Mouse (Mus musculus): ENCODE measurements around the gene Ndufv2. TPM values are rescaled to one million over a fixed set of nuclear protein-coding genes. Genes with fewer than 3 reads are reported as not detected.

Ndufv2 gene
- 565 and 672 TPM in 2 replicates for polyA plus RNA-seq (2015; fragmentation: Nextera tagmentation; extraction: Ambion mirVana)

DNA sequence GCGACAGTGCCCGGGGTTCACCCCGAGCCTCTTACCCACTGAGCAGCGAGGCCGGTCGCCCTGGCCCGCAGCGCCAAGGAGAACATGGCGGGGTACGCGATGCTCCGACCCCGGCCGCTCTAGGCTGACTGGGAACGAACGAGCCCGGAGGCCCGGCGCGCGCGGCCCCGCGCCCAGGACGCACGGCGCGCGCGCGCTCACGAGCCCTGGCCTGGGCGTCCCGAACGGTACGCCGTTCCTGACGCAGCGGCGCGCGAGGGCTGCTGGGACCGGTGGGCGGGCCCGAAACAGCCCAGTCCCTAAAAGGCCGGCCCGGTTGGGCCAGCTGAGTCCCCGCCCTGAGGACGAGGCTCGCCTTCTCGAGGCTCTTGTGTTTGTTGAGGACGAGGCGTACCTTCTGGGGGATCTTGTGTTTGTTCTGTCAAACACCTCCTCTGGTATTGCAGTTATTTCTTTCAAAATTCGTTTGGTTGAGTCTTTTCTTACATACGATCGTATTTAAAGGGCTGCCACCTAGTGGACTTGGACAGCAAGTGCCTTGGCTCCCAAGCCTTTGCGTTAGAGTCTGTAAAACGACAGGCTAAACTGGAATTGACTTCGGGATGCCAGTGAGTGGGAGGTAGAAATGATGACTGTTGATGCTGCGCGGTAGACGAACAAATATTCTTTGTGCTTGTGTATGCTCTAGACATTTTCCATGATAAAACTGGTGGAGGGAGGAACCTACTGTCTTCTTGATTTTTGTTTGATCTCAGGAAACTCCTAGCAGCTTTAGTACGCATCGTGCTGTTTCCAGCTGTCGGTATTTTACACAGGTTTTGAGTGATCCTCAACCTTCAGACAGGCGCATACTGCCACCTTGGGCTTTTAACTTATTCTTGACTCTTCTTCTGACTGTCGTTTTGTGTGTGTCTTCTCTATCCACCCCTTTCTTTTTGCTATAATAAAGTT is at the start of gene Ndufv2:
Gene Ndufv2 (minus strand): TSS at position 180 of the 951 bp plus-strand sequence.
- Histone ChIP-seq H3K9me3 (replicated peaks) (no peaks in the 10 kb centered on the region), H3K4me3 (peak within 1 kb of the TSS; percentile 81), H3K27ac (peak within 1 kb of the TSS; percentile 95), H3K27me3 (no peaks in the 10 kb centered on the region), H3K9ac (peak within 1 kb of the TSS; percentile 95), H3K4me1 (replicated peaks) (peaks cover 26% of the 10 kb centered on the region), H3K36me3 (0 out of 2 replicates have a peak, but pooled peaks cover 3% of the 10 kb centered on the region), H3K4me2 (peak within 1 kb of the TSS; percentile 81)
- under 1% methylated on average over 67 of the region's 67 CpGs for WGBS
- peak; percentile 100 for ATAC-seq (replicated peaks; ENCODE audit: insufficient number of reproducible peaks, insufficient read depth, low FRiP score, low read depth)

DNA sequence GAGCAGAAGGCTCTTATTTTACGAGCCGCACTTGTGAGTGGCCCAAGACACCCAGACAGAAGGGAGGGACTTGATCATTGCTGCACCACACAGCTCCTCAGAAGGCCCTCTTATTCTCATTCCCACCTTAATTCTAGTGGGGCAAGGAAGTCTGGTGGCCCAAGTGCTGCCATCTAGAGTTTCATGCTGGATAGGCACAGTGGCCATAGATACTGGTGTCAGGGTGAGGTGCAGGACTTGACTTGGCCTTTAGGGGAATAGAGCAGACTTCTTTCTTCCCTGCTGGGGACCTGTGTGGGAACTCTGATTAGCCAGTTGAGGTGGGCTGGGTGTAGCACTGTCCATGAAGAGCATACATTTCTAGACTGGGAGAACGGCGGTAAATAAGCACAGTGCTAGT is 29.9 kb upstream of the Ndufv2 start:
- no peak overlapping the region for H3K4me3 ChIP-seq
- H3K27me3 ChIP-seq = no peaks in the 10 kb centered on the region
- no peak overlapping the region for H3K9ac ChIP-seq
- peaks cover 69% of the 10 kb centered on the region for H3K36me3 ChIP-seq
- no peak overlapping the region for H3K4me2 ChIP-seq
- H3K27ac ChIP-seq = no peak overlapping the region
- WGBS = 96% methylated on average over 4 of the region's 4 CpGs
- no peaks in the 10 kb centered on the region for H3K9me3 ChIP-seq (replicated peaks)
- no peaks in the 10 kb centered on the region for H3K4me1 ChIP-seq (replicated peaks)
- ATAC-seq (replicated peaks; ENCODE audit: insufficient number of reproducible peaks, insufficient read depth, low FRiP score, low read depth) = no peak

DNA sequence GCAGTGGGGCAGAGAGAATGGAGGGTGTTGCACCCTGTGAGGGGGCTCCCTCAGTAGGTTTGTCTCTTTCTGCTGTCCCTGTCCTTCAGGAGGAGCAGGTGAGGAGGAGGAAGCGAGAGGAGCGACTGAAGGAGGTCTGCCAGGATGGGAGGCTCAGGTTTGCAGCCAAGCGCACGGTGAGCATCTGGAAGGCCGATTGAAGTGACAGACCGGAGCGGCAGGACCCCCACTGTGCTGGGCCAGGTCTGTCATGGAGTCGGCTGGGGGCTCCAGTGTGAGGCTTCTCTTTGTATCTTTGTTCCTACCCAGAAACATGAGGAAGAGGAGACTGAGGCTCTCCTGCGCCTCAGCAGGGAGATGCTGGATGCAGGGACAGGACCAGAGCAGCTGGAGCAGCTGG is 29.0 kb upstream of the Ndufv2 start:
- H3K9ac ChIP-seq = no peak overlapping the region
- no peak overlapping the region for H3K4me2 ChIP-seq
- H3K4me3 ChIP-seq = no peak overlapping the region
- WGBS = 91% methylated on average over 9 of the region's 9 CpGs
- peaks cover 64% of the 10 kb centered on the region for H3K36me3 ChIP-seq
- H3K9me3 ChIP-seq (replicated peaks) = no peaks in the 10 kb centered on the region
- peaks cover 2% of the 10 kb centered on the region for H3K4me1 ChIP-seq (replicated peaks)
- ATAC-seq (replicated peaks; ENCODE audit: insufficient number of reproducible peaks, insufficient read depth, low FRiP score, low read depth) = no peak
- H3K27me3 ChIP-seq = no peaks in the 10 kb centered on the region
- no peak overlapping the region for H3K27ac ChIP-seq

DNA sequence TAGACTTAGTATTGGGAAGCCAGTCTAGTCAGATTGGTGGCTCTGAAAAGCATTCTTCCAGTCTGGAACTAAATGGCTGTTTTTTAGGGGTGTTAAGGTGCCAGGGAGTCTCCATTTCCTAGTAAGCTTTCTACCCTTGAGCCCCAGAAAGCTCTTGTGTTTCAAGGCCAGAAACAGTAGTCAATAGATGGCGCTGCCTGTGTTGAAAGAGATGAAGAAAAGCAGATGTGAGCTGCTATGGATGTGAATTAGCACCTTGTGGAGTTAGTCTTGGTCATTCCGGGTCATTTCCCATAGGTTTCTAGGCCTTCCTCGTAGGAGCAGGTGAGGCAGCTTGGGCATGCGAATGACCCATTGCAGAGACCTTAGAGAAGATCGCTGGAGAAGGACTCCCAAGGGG is 23.9 kb upstream of the Ndufv2 start:
- Histone ChIP-seq H3K4me1 (replicated peaks) (peaks cover 17% of the 10 kb centered on the region), H3K9ac (no peak overlapping the region), H3K27ac (no peak overlapping the region), H3K4me2 (peak overlapping the region; percentile 81; the same call in 1 of the 2 replicates), H3K9me3 (replicated peaks) (no peaks in the 10 kb centered on the region), H3K27me3 (no peaks in the 10 kb centered on the region), H3K4me3 (no peak overlapping the region), H3K36me3 (peaks cover 19% of the 10 kb centered on the region)
- WGBS = 56% methylated on average over 5 of the region's 5 CpGs
- no peak for ATAC-seq (replicated peaks; ENCODE audit: insufficient number of reproducible peaks, insufficient read depth, low FRiP score, low read depth)

DNA sequence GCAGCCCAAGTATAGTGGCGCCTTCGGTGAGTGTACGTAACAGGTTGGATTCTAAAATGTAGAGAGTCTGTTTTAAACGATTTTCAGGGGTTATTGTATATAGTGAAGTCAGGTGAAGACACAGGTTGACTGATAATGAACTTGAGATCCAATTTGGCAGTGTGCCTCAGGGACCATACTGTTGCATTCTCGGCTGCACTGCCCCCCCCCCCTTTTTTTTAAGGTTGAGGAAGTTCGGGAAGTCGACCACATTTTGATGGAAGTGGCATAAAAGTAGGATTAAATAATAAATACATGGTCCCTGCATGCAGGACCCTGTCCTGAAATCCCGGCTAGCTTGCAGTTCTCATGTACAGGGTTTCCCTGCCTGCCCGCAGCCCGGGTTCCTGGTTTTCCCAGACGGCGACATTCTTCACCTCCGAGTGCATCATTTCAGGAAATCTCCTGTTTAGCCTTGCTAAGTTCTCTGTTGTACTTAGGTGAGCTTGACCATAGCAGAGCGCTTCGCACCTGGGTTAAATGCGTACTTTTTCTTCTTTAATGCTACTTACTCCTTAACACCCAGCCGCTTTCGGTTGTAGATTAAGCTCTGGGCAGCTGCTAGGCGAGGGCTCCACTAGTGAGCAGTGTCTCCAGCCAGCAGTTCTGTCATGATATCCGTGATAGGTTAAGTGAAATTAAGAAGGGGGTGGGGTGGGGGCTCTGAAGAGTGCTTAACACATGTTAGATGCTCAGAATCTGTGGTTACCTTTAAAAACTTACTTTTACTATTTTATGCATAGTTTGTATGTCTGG is 22.7 kb upstream of the Ndufv2 start:
- H3K4me3 ChIP-seq = peak overlapping the region; percentile 83
- peak overlapping the region; percentile 92 for H3K27ac ChIP-seq
- peak overlapping the region; percentile 81 for H3K4me2 ChIP-seq
- peak overlapping the region; percentile 81 for H3K9ac ChIP-seq
- H3K27me3 ChIP-seq = no peaks in the 10 kb centered on the region
- H3K9me3 ChIP-seq (replicated peaks) = no peaks in the 10 kb centered on the region
- peaks cover 17% of the 10 kb centered on the region for H3K4me1 ChIP-seq (replicated peaks)
- H3K36me3 ChIP-seq = peaks cover 22% of the 10 kb centered on the region; the same call in 1 of the 2 replicates
- under 1% methylated on average over 20 of the region's 20 CpGs for WGBS
- no peak for ATAC-seq (replicated peaks; ENCODE audit: insufficient number of reproducible peaks, insufficient read depth, low FRiP score, low read depth)

GRCm38 (mm10) chr17:66123066-66123815 is 21.9 kb upstream of the Ndufv2 start, which contains the start of gene Ddx11:
Ddx11 (plus strand) TSS chr17:66123520.
- H3K36me3 ChIP-seq = peaks cover 30% of the 10 kb centered on the region
- H3K9ac ChIP-seq = peak within 1 kb of the TSS; percentile 81
- H3K27ac ChIP-seq = peak within 1 kb of the TSS; percentile 92
- H3K4me3 ChIP-seq = peak within 1 kb of the TSS; percentile 83
- ATAC-seq (replicated peaks; ENCODE audit: insufficient number of reproducible peaks, insufficient read depth, low FRiP score, low read depth) = peak; percentile 78
- no peaks in the 10 kb centered on the region for H3K27me3 ChIP-seq
- 5% methylated on average over 45 of the region's 45 CpGs for whole genome bisulfite sequencing
- H3K9me3 ChIP-seq (replicated peaks) = no peaks in the 10 kb centered on the region
- peaks cover 17% of the 10 kb centered on the region for H3K4me1 ChIP-seq (replicated peaks)
- H3K4me2 ChIP-seq = peak within 1 kb of the TSS; percentile 81

GRCm38 (mm10) chr17:66120701-66121100 is 19.3 kb upstream of the Ndufv2 start:
- 81% methylated on average over 1 of the region's 1 CpGs for WGBS
- Histone ChIP-seq H3K27ac (no peak overlapping the region), H3K27me3 (no peaks in the 10 kb centered on the region), H3K36me3 (peaks cover 43% of the 10 kb centered on the region), H3K9ac (no peak overlapping the region), H3K4me2 (no peak overlapping the region), H3K4me3 (no peak overlapping the region), H3K4me1 (replicated peaks) (peaks cover 17% of the 10 kb centered on the region), H3K9me3 (replicated peaks) (no peaks in the 10 kb centered on the region)
- no peak for ATAC-seq (replicated peaks; ENCODE audit: insufficient number of reproducible peaks, insufficient read depth, low FRiP score, low read depth)

DNA sequence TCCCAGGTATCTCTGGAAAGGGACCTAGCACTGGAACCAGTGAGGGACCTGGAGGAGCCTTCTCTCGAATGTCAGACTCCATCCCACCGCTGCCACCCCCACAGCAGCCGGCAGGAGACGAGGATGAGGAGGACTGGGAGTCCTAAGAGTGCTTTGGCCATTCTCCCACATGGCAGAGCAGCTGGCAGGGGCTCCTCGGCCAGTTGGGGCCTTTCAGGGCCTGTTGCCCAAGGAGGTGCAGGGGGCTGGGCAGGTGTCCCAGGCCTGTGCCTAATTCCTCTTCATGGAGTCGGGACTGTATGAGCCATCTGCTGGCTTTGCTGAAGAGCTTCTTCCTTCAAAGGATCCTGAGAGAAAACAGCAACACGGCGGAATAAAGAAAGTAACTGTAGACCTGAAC is 17.6 kb upstream of the Ndufv2 start:
- H3K27me3 ChIP-seq = no peaks in the 10 kb centered on the region
- ATAC-seq (replicated peaks; ENCODE audit: insufficient number of reproducible peaks, insufficient read depth, low FRiP score, low read depth) = no peak
- H3K4me2 ChIP-seq = no peak overlapping the region
- WGBS = 88% methylated on average over 8 of the region's 8 CpGs
- H3K4me3 ChIP-seq = no peak overlapping the region
- H3K27ac ChIP-seq = no peak overlapping the region
- H3K36me3 ChIP-seq = peaks cover 58% of the 10 kb centered on the region
- no peaks in the 10 kb centered on the region for H3K9me3 ChIP-seq (replicated peaks)
- peaks cover 3% of the 10 kb centered on the region for H3K4me1 ChIP-seq (replicated peaks)
- no peak overlapping the region for H3K9ac ChIP-seq

GRCm38 (mm10) chr17:66112166-66112565 is 10.8 kb upstream of the Ndufv2 start:
- Histone ChIP-seq H3K4me2 (peak overlapping the region; percentile 74), H3K9ac (peak overlapping the region; percentile 88), H3K27me3 (no peaks in the 10 kb centered on the region), H3K36me3 (peaks cover 33% of the 10 kb centered on the region), H3K4me1 (replicated peaks) (peaks cover 16% of the 10 kb centered on the region), H3K9me3 (replicated peaks) (no peaks in the 10 kb centered on the region), H3K4me3 (peak overlapping the region; percentile 96), H3K27ac (peak overlapping the region; percentile 87; the same call in 1 of the 2 replicates)
- WGBS = 37% methylated on average over 4 of the region's 4 CpGs
- ATAC-seq (replicated peaks; ENCODE audit: insufficient number of reproducible peaks, insufficient read depth, low FRiP score, low read depth) = no peak

DNA sequence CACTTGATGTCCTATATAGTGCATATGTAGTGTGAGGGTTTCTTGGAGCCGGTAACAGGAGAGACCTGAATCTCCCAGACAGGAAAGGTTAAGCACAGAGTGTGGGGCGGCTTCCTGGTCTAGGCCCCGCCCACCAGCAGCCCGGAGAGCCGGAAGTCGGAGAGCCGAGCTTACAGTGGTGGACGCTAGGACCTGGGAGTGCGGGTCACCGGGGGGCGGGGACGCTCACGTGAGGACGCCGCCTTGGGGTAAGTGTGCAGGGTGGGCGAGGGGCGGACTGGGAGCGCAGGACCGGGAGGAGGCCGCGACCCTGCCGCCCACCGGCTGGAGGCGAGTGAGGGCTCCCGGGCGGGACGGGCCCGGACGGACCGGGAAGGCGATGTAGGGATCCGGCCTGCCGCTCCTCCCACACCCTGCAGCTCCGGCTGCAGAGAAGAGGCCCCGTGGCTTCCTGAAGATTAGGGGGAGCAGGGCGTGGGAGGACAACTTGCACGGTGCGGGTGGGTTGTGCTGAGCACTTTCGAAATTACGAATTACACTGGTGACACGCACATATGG is 10.1 kb upstream of the Ndufv2 start, which contains the start of gene Washc1:
Gene Washc1 (plus strand): TSS at position 144 of the 558 bp plus-strand sequence.
- H3K9me3 ChIP-seq (replicated peaks) = no peaks in the 10 kb centered on the region
- peak; percentile 99 for ATAC-seq (replicated peaks; ENCODE audit: insufficient number of reproducible peaks, insufficient read depth, low FRiP score, low read depth)
- H3K4me2 ChIP-seq = peak within 1 kb of the TSS; percentile 74
- peaks cover 27% of the 10 kb centered on the region for H3K36me3 ChIP-seq
- WGBS = under 1% methylated on average over 41 of the region's 41 CpGs
- peak within 1 kb of the TSS; percentile 96 for H3K4me3 ChIP-seq
- H3K9ac ChIP-seq = peak within 1 kb of the TSS; percentile 88
- H3K4me1 ChIP-seq (replicated peaks) = peaks cover 16% of the 10 kb centered on the region
- peak within 1 kb of the TSS; percentile 87 for H3K27ac ChIP-seq
- H3K27me3 ChIP-seq = no peaks in the 10 kb centered on the region
